Mouse (Mus musculus): ENCODE measurements around the gene Ano10. TPM values are rescaled to one million over a fixed set of nuclear protein-coding genes. Genes with fewer than 3 reads are reported as not detected.

Gene Ano10
- 83.0 and 120 TPM in 2 replicates for polyA plus RNA-seq (2012; rRNA removed; ENCODE audit: low replicate concordance)

GRCm38 (mm10) chr9:122294242-122294881 lies at the start of gene Ano10:
TSS of gene Ano10 (minus strand) at chr9:122294423.

Other genes starting within 250 kb of the Ano10 start
- 72.4 and 93.7 TPM in 2 replicates for gene Snrk, start 177.2 kb downstream of the Ano10 start, polyA plus RNA-seq (2012; rRNA removed; ENCODE audit: low replicate concordance)
- gene Abhd5, start 57.2 kb upstream of the Ano10 start, polyA plus RNA-seq (2012; rRNA removed; ENCODE audit: low replicate concordance), result 52.0 and 90.2 TPM in 2 replicates